Mouse (Mus musculus): ENCODE measurements around the gene Hrh2. TPM values are rescaled to one million over a fixed set of nuclear protein-coding genes. Genes with fewer than 3 reads are reported as not detected.
A peak's percentile ranks its signal among the peaks of the same experiment; 100 is the strongest.

Hrh2 gene
- polyA plus RNA-seq, 1 experiment from 2014 or later = 0.09 TPM

DNA sequence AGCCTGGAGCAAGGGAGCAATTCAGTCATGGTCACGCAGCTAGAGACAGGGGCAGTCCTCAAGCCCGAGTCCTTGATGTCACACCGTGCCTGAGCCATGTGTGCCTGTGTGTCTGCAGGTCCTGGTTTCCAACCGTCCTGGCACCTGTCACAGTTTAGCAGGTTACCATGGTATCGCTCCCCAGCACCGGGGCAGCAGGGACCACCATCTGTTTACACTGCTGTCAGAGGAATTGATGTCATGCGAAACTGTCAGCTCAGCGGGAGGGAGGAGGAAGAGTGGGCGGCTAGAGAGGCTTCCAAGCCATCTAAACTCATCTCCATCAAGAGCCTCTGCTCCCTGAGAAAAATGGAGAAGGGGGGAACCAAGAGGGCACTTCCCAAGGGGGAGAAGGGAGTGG is 74.5 kb downstream of the Hrh2 start:
- Histone ChIP-seq H3K4me1 (ENCODE audit: control insufficient read depth, insufficient read depth, low read length) (no peaks in the 10 kb centered on the region), H3K9ac (ENCODE audit: low read depth, low read length) (no peak overlapping the region), H3K27me3 (replicated peaks; ENCODE audit: control insufficient read depth, insufficient read depth, low read length) (no peaks in the 10 kb centered on the region), H3K36me3 (ENCODE audit: control insufficient read depth, insufficient read depth, low read length) (no peaks in the 10 kb centered on the region), H3K4me3 (ENCODE audit: low read length) (no peak overlapping the region), H3K27ac (ENCODE audit: low read length) (no peak overlapping the region), H3K9me3 (ENCODE audit: control insufficient read depth, low read length) (no peaks in the 10 kb centered on the region), H3K4me2 (ENCODE audit: low read depth, low read length) (no peak overlapping the region)
- 10% methylated on average over 9 of the region's 9 CpGs for WGBS
- ATAC-seq = no peak

DNA sequence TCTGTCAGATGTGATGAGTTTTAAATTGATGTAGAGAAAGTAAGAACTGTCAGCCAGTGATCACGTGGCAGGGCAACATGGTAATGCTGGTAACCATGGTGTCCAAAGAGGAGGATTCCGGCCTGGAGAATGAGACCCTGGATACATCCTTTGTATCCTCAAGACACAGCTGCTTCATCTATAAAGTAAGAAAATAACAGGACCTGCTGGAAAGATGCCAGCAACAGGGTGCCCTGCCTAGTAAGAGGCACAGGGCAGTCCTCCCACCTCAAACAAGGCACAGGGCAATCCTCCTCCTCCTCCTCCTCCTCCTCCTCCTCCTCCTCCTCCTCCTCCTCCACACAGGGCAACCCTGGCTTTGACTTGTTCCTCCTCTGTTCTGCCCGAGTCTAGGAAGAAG is 77.2 kb downstream of the Hrh2 start:
- no peak for ATAC-seq
- Histone ChIP-seq H3K36me3 (ENCODE audit: control insufficient read depth, insufficient read depth, low read length) (no peaks in the 10 kb centered on the region), H3K9me3 (ENCODE audit: control insufficient read depth, low read length) (no peaks in the 10 kb centered on the region), H3K27me3 (replicated peaks; ENCODE audit: control insufficient read depth, insufficient read depth, low read length) (no peaks in the 10 kb centered on the region), H3K4me2 (ENCODE audit: low read depth, low read length) (no peak overlapping the region), H3K4me3 (ENCODE audit: low read length) (no peak overlapping the region), H3K4me1 (ENCODE audit: control insufficient read depth, insufficient read depth, low read length) (no peaks in the 10 kb centered on the region), H3K9ac (ENCODE audit: low read depth, low read length) (no peak overlapping the region), H3K27ac (ENCODE audit: low read length) (no peak overlapping the region)
- 73% methylated on average over 2 of the region's 3 CpGs for WGBS

DNA sequence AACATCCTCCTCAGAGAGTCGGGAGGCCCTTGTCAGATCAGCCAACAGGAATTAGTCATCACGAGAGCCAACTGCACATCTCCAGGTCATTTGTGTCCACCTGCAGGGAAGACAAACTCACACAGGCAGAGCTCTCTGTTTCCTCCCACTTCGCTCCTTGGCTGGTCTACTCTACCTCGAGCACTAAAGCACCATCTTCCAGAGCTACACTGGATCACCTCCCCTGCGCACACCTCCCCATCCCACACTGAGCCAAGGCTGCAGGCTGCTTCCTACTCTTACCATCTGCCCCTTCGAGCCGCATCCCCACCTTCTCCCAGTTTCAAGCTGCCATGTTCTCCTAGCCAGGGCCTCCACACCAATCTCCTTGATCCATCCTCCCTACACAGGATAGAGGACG is 77.7 kb downstream of the Hrh2 start:
- 71% methylated on average over 8 of the region's 8 CpGs for WGBS

DNA sequence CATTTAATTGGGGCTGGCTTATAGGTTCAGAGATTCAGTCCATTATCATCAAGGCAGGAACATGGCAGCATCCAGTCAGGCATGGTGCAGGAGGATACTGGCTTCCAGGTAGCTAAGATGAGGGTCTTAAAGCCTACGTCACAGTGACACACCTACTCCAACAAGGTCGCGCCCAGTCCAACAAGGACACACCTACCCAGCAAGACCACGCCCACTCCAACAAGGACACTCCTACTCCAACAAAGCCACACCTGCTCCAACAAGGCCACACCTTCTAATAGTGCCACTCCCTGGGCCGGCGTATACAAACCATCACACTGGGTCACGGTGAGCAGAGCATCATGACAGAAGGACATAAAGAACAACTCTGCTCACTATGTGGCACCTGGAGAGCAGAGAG is 80.1 kb downstream of the Hrh2 start:
- Histone ChIP-seq H3K4me3 (ENCODE audit: low read length) (no peak overlapping the region), H3K9ac (ENCODE audit: low read depth, low read length) (no peak overlapping the region), H3K27ac (ENCODE audit: low read length) (no peak overlapping the region), H3K4me1 (ENCODE audit: control insufficient read depth, insufficient read depth, low read length) (no peaks in the 10 kb centered on the region), H3K4me2 (ENCODE audit: low read depth, low read length) (no peak overlapping the region), H3K36me3 (ENCODE audit: control insufficient read depth, insufficient read depth, low read length) (no peaks in the 10 kb centered on the region), H3K9me3 (ENCODE audit: control insufficient read depth, low read length) (no peaks in the 10 kb centered on the region), H3K27me3 (replicated peaks; ENCODE audit: control insufficient read depth, insufficient read depth, low read length) (no peaks in the 10 kb centered on the region)
- no peak for ATAC-seq
- 84% methylated on average over 7 of the region's 7 CpGs for WGBS

More for the DNA sequence above, 77.7 kb downstream of the Hrh2 start:
- Histone ChIP-seq H3K4me3 (ENCODE audit: low read length) (no peak overlapping the region), H3K27ac (ENCODE audit: low read length) (no peak overlapping the region), H3K36me3 (ENCODE audit: control insufficient read depth, insufficient read depth, low read length) (no peaks in the 10 kb centered on the region), H3K4me1 (ENCODE audit: control insufficient read depth, insufficient read depth, low read length) (no peaks in the 10 kb centered on the region), H3K9me3 (ENCODE audit: control insufficient read depth, low read length) (no peaks in the 10 kb centered on the region), H3K27me3 (replicated peaks; ENCODE audit: control insufficient read depth, insufficient read depth, low read length) (no peaks in the 10 kb centered on the region), H3K4me2 (ENCODE audit: low read depth, low read length) (no peak overlapping the region), H3K9ac (ENCODE audit: low read depth, low read length) (no peak overlapping the region)
- ATAC-seq = no peak

DNA sequence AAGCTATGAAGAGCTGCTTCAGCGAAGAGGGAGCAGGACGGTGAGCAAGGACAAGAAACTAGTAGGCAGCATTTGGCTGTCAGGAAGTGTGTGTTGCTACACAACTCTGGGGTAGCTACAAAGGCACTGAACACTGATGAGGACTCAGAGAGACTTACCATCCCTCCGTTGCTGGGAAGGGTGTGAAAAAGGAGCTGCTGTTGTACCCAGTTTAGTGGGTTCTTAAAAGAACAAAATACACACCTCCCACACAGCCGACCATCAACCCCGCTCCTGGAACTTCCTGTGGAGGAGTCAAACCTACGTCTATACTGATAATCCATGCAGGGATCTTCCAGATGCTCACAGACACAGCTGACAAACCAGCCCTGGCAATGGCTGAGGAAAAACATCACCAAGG is 85.5 kb downstream of the Hrh2 start:
- Histone ChIP-seq H3K27ac (ENCODE audit: low read length) (no peak overlapping the region), H3K9me3 (ENCODE audit: control insufficient read depth, low read length) (no peaks in the 10 kb centered on the region), H3K27me3 (replicated peaks; ENCODE audit: control insufficient read depth, insufficient read depth, low read length) (peaks cover 3% of the 10 kb centered on the region; the same call in 1 of the 2 replicates), H3K4me1 (ENCODE audit: control insufficient read depth, insufficient read depth, low read length) (no peaks in the 10 kb centered on the region), H3K9ac (ENCODE audit: low read depth, low read length) (no peak overlapping the region), H3K4me2 (ENCODE audit: low read depth, low read length) (no peak overlapping the region), H3K4me3 (ENCODE audit: low read length) (no peak overlapping the region), H3K36me3 (ENCODE audit: control insufficient read depth, insufficient read depth, low read length) (no peaks in the 10 kb centered on the region)
- ATAC-seq = no peak
- 83% methylated on average over 6 of the region's 6 CpGs for WGBS

DNA sequence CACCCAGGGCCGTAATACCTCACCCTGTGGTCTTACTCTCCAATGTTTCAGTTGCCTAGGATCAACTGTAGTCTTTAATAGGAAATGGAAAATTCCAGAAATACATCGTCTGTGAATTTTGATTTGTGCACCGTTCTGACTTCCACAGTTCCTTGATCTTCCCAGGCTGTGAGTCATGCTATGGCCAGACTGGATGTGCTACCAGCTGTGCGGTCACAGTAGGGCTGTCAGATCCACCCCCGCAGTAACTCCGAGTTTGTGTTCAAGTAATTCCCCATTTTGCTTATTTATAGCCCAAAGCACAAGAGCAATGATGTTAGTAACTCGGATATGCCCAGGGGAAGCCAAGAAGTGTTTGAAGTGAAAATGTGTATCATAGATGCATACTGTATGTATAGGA is 88.4 kb downstream of the Hrh2 start:
- Histone ChIP-seq H3K4me1 (ENCODE audit: control insufficient read depth, insufficient read depth, low read length) (no peaks in the 10 kb centered on the region), H3K4me3 (ENCODE audit: low read length) (no peak overlapping the region), H3K27me3 (replicated peaks; ENCODE audit: control insufficient read depth, insufficient read depth, low read length) (peaks cover 3% of the 10 kb centered on the region; the same call in 1 of the 2 replicates), H3K9me3 (ENCODE audit: control insufficient read depth, low read length) (no peaks in the 10 kb centered on the region), H3K36me3 (ENCODE audit: control insufficient read depth, insufficient read depth, low read length) (no peaks in the 10 kb centered on the region), H3K27ac (ENCODE audit: low read length) (no peak overlapping the region), H3K4me2 (ENCODE audit: low read depth, low read length) (no peak overlapping the region), H3K9ac (ENCODE audit: low read depth, low read length) (no peak overlapping the region)
- ATAC-seq = no peak
- WGBS = 79% methylated on average over 7 of the region's 7 CpGs

DNA sequence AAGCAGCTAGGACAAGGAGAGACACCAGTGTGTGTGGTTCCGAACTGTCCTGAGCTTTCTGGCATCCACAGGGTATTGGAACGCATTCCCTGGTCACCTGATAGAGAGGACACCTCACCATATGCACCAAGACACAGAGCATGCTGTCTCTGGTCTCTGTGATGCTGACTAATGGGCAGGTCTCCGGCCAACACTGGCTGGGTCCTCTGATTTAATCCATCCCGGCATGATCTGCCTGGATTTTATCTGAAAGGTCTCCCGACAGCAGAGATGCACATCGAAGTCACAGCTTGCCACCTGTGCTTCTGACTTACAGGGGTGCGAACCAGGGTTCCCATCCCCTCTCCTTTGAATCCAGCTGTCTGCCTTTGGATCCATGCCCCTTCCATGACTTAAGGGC is 89.2 kb downstream of the Hrh2 start:
- no peak for ATAC-seq

DNA sequence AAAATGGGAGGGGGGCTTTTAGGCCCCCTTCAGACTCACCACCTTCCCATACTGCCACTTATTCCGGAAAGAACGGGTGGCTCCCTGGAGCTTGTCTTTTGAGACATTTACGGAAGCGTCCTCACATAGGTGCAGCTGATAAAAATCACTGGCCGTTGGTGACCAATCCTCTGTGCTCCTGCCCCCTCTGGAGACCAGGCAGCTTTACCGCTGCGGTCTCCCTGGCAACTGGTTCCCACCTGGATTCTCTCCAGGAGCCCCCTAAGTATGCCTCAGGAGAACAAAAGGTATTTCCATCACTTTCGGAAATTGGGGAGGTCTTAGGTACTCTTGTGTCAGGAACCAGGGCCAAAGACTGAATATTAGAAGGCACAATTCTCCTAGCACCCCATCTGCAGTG is 89.7 kb downstream of the Hrh2 start:
- WGBS = 31% methylated on average over 8 of the region's 8 CpGs
- Histone ChIP-seq H3K27me3 (replicated peaks; ENCODE audit: control insufficient read depth, insufficient read depth, low read length) (peaks cover 3% of the 10 kb centered on the region; the same call in 1 of the 2 replicates), H3K4me2 (ENCODE audit: low read depth, low read length) (no peak overlapping the region), H3K4me1 (ENCODE audit: control insufficient read depth, insufficient read depth, low read length) (no peaks in the 10 kb centered on the region), H3K4me3 (ENCODE audit: low read length) (no peak overlapping the region), H3K9ac (ENCODE audit: low read depth, low read length) (no peak overlapping the region), H3K27ac (ENCODE audit: low read length) (no peak overlapping the region), H3K36me3 (ENCODE audit: control insufficient read depth, insufficient read depth, low read length) (no peaks in the 10 kb centered on the region), H3K9me3 (ENCODE audit: control insufficient read depth, low read length) (no peaks in the 10 kb centered on the region)
- no peak for ATAC-seq

More for the DNA sequence above, 89.2 kb downstream of the Hrh2 start:
- WGBS = 69% methylated on average over 7 of the region's 7 CpGs
- Histone ChIP-seq H3K27ac (ENCODE audit: low read length) (no peak overlapping the region), H3K4me1 (ENCODE audit: control insufficient read depth, insufficient read depth, low read length) (no peaks in the 10 kb centered on the region), H3K9me3 (ENCODE audit: control insufficient read depth, low read length) (no peaks in the 10 kb centered on the region), H3K4me2 (ENCODE audit: low read depth, low read length) (no peak overlapping the region), H3K27me3 (replicated peaks; ENCODE audit: control insufficient read depth, insufficient read depth, low read length) (peaks cover 3% of the 10 kb centered on the region; the same call in 1 of the 2 replicates), H3K4me3 (ENCODE audit: low read length) (no peak overlapping the region), H3K36me3 (ENCODE audit: control insufficient read depth, insufficient read depth, low read length) (no peaks in the 10 kb centered on the region), H3K9ac (ENCODE audit: low read depth, low read length) (no peak overlapping the region)

DNA sequence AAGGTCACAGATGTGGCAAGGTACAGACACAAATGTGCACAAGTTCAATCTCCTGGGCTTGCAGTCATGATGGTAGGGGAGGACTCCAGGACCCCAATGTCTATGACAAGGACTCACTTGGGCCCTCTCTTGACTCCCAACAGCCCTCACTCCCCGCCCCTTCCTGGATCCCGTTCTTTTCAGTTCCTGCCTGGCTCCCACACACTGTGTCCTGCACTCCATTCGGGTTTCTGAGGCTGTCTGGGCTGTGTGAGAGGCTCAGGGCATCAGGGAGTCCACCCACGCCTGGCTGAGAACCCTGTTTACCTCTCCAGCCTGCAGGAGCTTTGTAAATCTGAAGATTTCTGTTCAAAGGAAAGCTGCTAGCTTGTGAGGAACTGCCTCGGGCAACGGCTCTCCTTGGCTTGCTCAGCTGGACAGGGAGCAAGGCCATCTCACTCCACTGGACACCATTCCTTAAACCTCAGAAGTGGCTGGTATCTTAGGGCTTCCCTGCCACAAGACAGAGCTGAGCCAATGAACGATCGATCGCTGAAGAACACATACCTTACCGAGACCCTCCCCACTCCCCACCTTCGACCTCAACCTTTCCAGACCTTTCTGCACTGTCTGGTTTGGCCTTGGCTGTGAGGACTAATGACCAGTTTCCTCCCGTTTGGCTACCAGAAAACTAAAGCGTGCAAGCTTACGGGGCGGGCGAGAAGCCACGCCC is 90.4 kb downstream of the Hrh2 start:
- Histone ChIP-seq H3K9ac (ENCODE audit: low read depth, low read length) (no peak overlapping the region), H3K27me3 (replicated peaks; ENCODE audit: control insufficient read depth, insufficient read depth, low read length) (peaks cover 3% of the 10 kb centered on the region; the same call in 1 of the 2 replicates), H3K4me1 (ENCODE audit: control insufficient read depth, insufficient read depth, low read length) (no peaks in the 10 kb centered on the region), H3K4me2 (ENCODE audit: low read depth, low read length) (peak overlapping the region; percentile 44), H3K27ac (ENCODE audit: low read length) (no peak overlapping the region), H3K9me3 (ENCODE audit: control insufficient read depth, low read length) (no peaks in the 10 kb centered on the region), H3K36me3 (ENCODE audit: control insufficient read depth, insufficient read depth, low read length) (no peaks in the 10 kb centered on the region), H3K4me3 (ENCODE audit: low read length) (0 out of 2 replicates have a peak overlapping the region, but pooled peaks have one; percentile 1)
- no peak for ATAC-seq
- WGBS = 12% methylated on average over 17 of the region's 17 CpGs

DNA sequence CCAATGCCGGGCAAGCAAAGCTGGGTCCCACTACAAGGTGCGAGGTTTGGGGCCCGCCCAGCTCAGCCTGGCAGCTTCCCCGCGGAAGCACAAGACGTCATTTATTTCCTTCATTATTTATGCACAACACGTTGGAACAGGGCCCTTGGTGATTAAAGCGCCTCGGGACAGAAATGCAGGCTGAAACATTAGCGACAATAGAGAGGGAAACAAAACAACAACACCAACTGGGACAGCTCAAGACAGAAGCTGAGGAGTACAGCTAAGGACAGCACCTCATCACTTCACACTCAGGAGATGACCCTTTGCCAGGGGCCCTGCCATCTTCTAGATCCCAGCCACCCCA is 90.9 kb downstream of the Hrh2 start:
- WGBS = 5% methylated on average over 10 of the region's 10 CpGs
- H3K4me2 ChIP-seq (ENCODE audit: low read depth, low read length) = peak overlapping the region; percentile 44
- no peaks in the 10 kb centered on the region for H3K4me1 ChIP-seq (ENCODE audit: control insufficient read depth, insufficient read depth, low read length)
- no peak for ATAC-seq
- H3K9me3 ChIP-seq (ENCODE audit: control insufficient read depth, low read length) = no peaks in the 10 kb centered on the region
- peaks cover 3% of the 10 kb centered on the region; the same call in 1 of the 2 replicates for H3K27me3 ChIP-seq (replicated peaks; ENCODE audit: control insufficient read depth, insufficient read depth, low read length)
- no peak overlapping the region for H3K27ac ChIP-seq (ENCODE audit: low read length)
- no peak overlapping the region for H3K9ac ChIP-seq (ENCODE audit: low read depth, low read length)
- no peaks in the 10 kb centered on the region for H3K36me3 ChIP-seq (ENCODE audit: control insufficient read depth, insufficient read depth, low read length)
- 0 out of 2 replicates have a peak overlapping the region, but pooled peaks have one; percentile 1 for H3K4me3 ChIP-seq (ENCODE audit: low read length)
